Mouse (Mus musculus) c-Kit-negative CD71-positive TER-119-positive erythroid progenitor cells, embryonic 14.5 days (primary cell): ENCODE data around the gene Gm43951.
"Not testable (repeated sequence)": the region's sequence is repeated elsewhere in the genome, so short reads cannot be mapped to it uniquely, and the experiment has no call there.

Experiments used
- DNase-seq: peaks from one replicate; pipeline ENCODE4 v3.0.0-alpha.2; 2013; ENCODE audit warnings: low read depth, low spot score

The Gm43951 gene

GRCm38 (mm10) chr11:72203440-72203839 is 3.2 kb downstream of the Gm43951 start:
- no peak for DNase-seq

- no peak for DNase-seq
Measured at GRCm38 (mm10) chr11:72196506-72196905, 10.1 kb downstream of the Gm43951 start.

- no peak for DNase-seq
Measured at GRCm38 (mm10) chr11:72194259-72194658, 12.4 kb downstream of the Gm43951 start.

- DNase-seq = no peak
Measured at GRCm38 (mm10) chr11:72190857-72191256, 15.8 kb downstream of the Gm43951 start.

GRCm38 (mm10) chr11:72184252-72184651 is 22.4 kb downstream of the Gm43951 start:
- DNase-seq = no peak

GRCm38 (mm10) chr11:72181136-72181535 is 25.5 kb downstream of the Gm43951 start:
- no peak for DNase-seq

GRCm38 (mm10) chr11:72180556-72180955 is 26.1 kb downstream of the Gm43951 start:
- DNase-seq = no peak

GRCm38 (mm10) chr11:72176553-72176952 is 30.1 kb downstream of the Gm43951 start:
- DNase-seq = no peak

GRCm38 (mm10) chr11:72175966-72176365 is 30.7 kb downstream of the Gm43951 start:
- DNase-seq = no peak

GRCm38 (mm10) chr11:72174721-72175120 is 31.9 kb downstream of the Gm43951 start:
- no peak for DNase-seq

- DNase-seq = no peak
Measured at GRCm38 (mm10) chr11:72173506-72173905, 33.1 kb downstream of the Gm43951 start.

GRCm38 (mm10) chr11:72171906-72172305 is 34.7 kb downstream of the Gm43951 start:
- not testable (repeated sequence) for DNase-seq

- DNase-seq = no peak
Measured at GRCm38 (mm10) chr11:72169871-72170270, 36.8 kb downstream of the Gm43951 start.

GRCm38 (mm10) chr11:72163198-72163597 is 43.4 kb downstream of the Gm43951 start:
- no peak for DNase-seq

GRCm38 (mm10) chr11:72156624-72157023 is 50.0 kb downstream of the Gm43951 start:
- no peak for DNase-seq

GRCm38 (mm10) chr11:72155981-72156428 is 50.6 kb downstream of the Gm43951 start:
- DNase-seq = no peak

GRCm38 (mm10) chr11:72155186-72155980 is 51.3 kb downstream of the Gm43951 start:
- no peak for DNase-seq
